ENCODE assay signal across 7 mouse cellular contexts in the genomic region with DNA sequence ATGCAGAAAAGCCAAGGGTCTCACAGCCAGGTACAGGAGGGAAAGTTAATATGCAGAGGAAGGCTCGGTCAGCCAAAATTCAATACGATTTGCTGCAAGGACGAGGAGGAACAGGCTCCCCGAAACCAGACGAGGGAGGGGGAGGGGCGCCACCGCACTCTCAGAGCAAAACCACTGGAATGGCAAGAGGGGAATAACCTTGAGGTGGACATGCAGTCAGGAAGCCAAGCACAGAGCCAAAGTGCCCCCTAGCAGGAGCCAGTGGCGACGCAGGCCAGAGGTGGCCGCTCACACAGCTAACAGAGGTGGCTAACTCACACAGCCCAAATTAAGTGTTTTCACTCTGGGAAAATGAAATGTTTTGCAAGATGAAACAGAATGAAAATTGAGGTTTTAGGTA. TPM values are rescaled to one million over a fixed set of nuclear protein-coding genes. Genes with fewer than 3 reads are reported as not detected.
DNase-seq lines count a peak whose midpoint lies in the region; ATAC-seq lines count a peak whose summit lies in the region.

No protein-coding gene starts in this region.

- H3K4me2 ChIP-seq in intestine, embryonic 16.5 days (ENCODE audit: low read depth, low read length): no peak overlapping the region
- no peak overlapping the region for H3K4me2 ChIP-seq in neural tube, embryonic 14.5 days (ENCODE audit: low read depth, low read length)

- no peaks in the 10 kb centered on the region for H3K9me3 ChIP-seq in intestine, embryonic 16.5 days (ENCODE audit: control insufficient read depth, low read length)
- no peaks in the 10 kb centered on the region for H3K9me3 ChIP-seq in neural tube, embryonic 14.5 days (ENCODE audit: control insufficient read depth, low read length)

- no peak overlapping the region for H3K27ac ChIP-seq in intestine, embryonic 16.5 days (ENCODE audit: low read length)
- H3K27ac ChIP-seq in neural tube, embryonic 14.5 days (ENCODE audit: low read depth, low read length): 0 out of 2 replicates have a peak overlapping the region, but pooled peaks have one; percentile 24

- H3K4me1 ChIP-seq in intestine, embryonic 16.5 days (ENCODE audit: control insufficient read depth, insufficient read depth, low read length): peaks cover 31% of the 10 kb centered on the region
- H3K4me1 ChIP-seq in neural tube, embryonic 14.5 days (ENCODE audit: control insufficient read depth, insufficient read depth, low read length): peaks cover 36% of the 10 kb centered on the region

- no peaks in the 10 kb centered on the region for H3K27me3 ChIP-seq in intestine, embryonic 16.5 days (replicated peaks; ENCODE audit: control insufficient read depth, insufficient read depth, low read length)
- H3K27me3 ChIP-seq in neural tube, embryonic 14.5 days (ENCODE audit: control insufficient read depth, insufficient read depth, low read length): 0 out of 2 replicates have a peak, but pooled peaks cover 2% of the 10 kb centered on the region

- WGBS in intestine, embryonic 16.5 days: 19% methylated on average over 10 of the region's 10 CpGs
- WGBS in neural tube, embryonic 14.5 days: 4% methylated on average over 10 of the region's 10 CpGs

- ATAC-seq in intestine, embryonic 16.5 days: peak; percentile 54; the same call in 1 of the 2 replicates
- no peak for ATAC-seq in neural tube, embryonic 14.5 days (ENCODE audit: low read depth)

- peak; percentile 63 for DNase-seq in MN1 (ENCODE audit: low spot score)
- DNase-seq in adrenal gland, adult 8-10 months: peak; percentile 77
- DNase-seq in heart, adult 11 months: peak; percentile 93
- peak; percentile 80 to 88 for DNase-seq in lung, adult 18-20 months
- no peak for DNase-seq in cerebellum, adult 9-11 months

- H3K4me3 ChIP-seq in intestine, embryonic 16.5 days (ENCODE audit: low read length): no peak overlapping the region
- no peak overlapping the region for H3K4me3 ChIP-seq in neural tube, embryonic 14.5 days (ENCODE audit: low read depth, low read length)

- no peak overlapping the region for H3K9ac ChIP-seq in intestine, embryonic 16.5 days (ENCODE audit: low read depth, low read length)
- no peak overlapping the region for H3K9ac ChIP-seq in neural tube, embryonic 14.5 days (replicated peaks; ENCODE audit: low read depth, low read length)

- H3K36me3 ChIP-seq in intestine, embryonic 16.5 days (ENCODE audit: control insufficient read depth, insufficient read depth, low read length): no peaks in the 10 kb centered on the region
- no peaks in the 10 kb centered on the region for H3K36me3 ChIP-seq in neural tube, embryonic 14.5 days (ENCODE audit: control insufficient read depth, insufficient read depth, low read length)

RNA-seq across cellular contexts. Expression of a gene that starts 52.3 kb away (rescaled TPM):
- total RNA-seq in adrenal gland, adult 8-10 months (2022): 10 to 100 TPM; 63.2 to 74.7 (median 67.3) TPM
- polyA plus RNA-seq in intestine, embryonic 16.5 days (2015; fragmentation: Nextera tagmentation; extraction: Ambion mirVana): 63.3 and 64.3 TPM in 2 replicates
- 40.9 and 44.4 TPM in 2 replicates for polyA plus RNA-seq in neural tube, embryonic 14.5 days (2014; fragmentation: Nextera tagmentation; extraction: Ambion mirVana)

RNA-seq across cellular contexts. Expression of a gene that starts 56.6 kb away (rescaled TPM):
- total RNA-seq in adrenal gland, adult 8-10 months (2022): 10 to 100 TPM; 25.3 to 31.7 (median 26.4) TPM
- polyA plus RNA-seq in intestine, embryonic 16.5 days (2015; fragmentation: Nextera tagmentation; extraction: Ambion mirVana): 50.5 and 52.2 TPM in 2 replicates
- polyA plus RNA-seq in neural tube, embryonic 14.5 days (2014; fragmentation: Nextera tagmentation; extraction: Ambion mirVana): 23.8 and 28.0 TPM in 2 replicates
